Mouse (Mus musculus): Measurements from ENCODE around the gene Amn1.

Amn1 gene

GRCm38 (mm10) chr6:149118935-149119334, 69.6 kb downstream of the Amn1 start:
- in situ Hi-C loops (cut with MboI, MseI) = no loop called here

- in situ Hi-C loops (cut with MboI, MseI) = no loop called here
Observed at GRCm38 (mm10) chr6:149116992-149117391, 71.5 kb downstream of the Amn1 start.

DNA sequence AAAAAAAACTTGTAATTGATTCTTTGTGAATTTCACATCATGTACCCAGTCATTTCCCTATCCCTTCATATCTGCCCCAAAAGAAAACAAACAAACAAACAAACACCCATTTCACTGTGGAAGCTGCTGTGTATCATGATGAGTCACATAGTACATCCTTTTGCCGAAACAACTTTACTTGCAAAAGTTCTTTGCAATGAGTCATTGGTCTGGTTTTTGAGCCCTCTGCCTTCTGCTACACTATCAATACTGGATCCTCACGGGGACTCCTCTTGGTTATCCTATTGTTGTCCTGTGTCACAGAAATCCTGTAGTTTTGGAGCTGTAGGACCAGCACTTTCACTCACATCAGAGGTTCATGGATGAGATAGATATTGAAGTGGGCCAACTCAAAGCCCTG, 79.6 kb downstream of the Amn1 start:
- in situ Hi-C loops (cut with MboI, MseI) = loop anchor here (5.0 kb wide), 1 partner anchor 87 kb away; no protein-coding TSS in a partner anchor

- in situ Hi-C loops (cut with MboI, MseI) = loop anchor here (5.0 kb wide), 1 partner anchor 85 kb away; no protein-coding TSS in a partner anchor
Observed at GRCm38 (mm10) chr6:149107615-149108014, 80.9 kb downstream of the Amn1 start.

All from regulatory T cell (primary cell).